Mouse (Mus musculus) left cerebral cortex, adult 2 months (tissue): ENCODE data around the gene Ptpn6. TPM values are rescaled to one million over a fixed set of nuclear protein-coding genes. Genes with fewer than 3 reads are reported as not detected.

Experiments
- DNase-seq, 2 experiments: peaks; one replicate each; pipeline ENCODE4 v3.0.0; 2021 to 2022; ENCODE audit warnings: low spot score in 2 of 2, mixed read lengths in 1 of 2; ENCODE audit errors: extremely low spot score in 1 of 2
- H3K27ac ChIP-seq: fragments of 200-600 bp; 2 replicates; pipeline ENCODE4 v1.8.1; 2022
- H3K4me3 ChIP-seq: fragments of 200-600 bp; 2 replicates; pipeline ENCODE4 v1.8.1; 2022
- CTCF ChIP-seq: fragments of 200-600 bp; IDR thresholded peaks from 2 replicates; pipeline ENCODE4 v1.8.1; 2022; ENCODE audit warnings: antibody characterized with exemption, mild to moderate bottlenecking, moderate library complexity
- intact Hi-C: fragments of 180-260 bp; cut with DNase I; formaldehyde crosslinking; loops from one replicate; pipeline ENCODE4 v1.15.1; 2025
- total RNA-seq, 2 experiments: library from RNA; stranded (reverse); gene quantifications; 2 replicates each; pipeline ENCODE4 v1.2.3; 2021

Gene Ptpn6
- total RNA-seq, 2 experiments from 2014 or later: 3.3 to 4.0 TPM

DNA sequence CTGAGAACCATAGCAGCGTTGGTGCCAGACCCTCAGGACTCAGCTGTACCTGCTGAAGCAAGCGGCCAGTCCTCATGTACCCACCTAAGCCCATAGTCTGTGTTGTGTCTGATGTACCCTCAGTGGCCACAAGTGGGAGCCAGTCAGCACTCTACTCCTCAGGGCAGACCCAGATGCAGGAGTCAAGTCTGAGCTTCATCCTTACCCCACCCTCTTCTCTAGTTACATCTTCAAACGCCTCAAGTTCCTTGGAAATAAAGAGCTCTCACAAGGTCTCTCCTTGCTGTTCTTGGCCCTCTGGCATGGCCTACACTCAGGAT lies 35.8 kb downstream of the Ptpn6 start:
- no peak overlapping the region for H3K4me3 ChIP-seq
- peak; percentile 82 for TF ChIP-seq CTCF
- peak; percentile 71 for DNase-seq
- no peak overlapping the region for H3K27ac ChIP-seq
- intact Hi-C loops: loop anchor here (2.0 to 5.0 kb wide), 2 partner anchors 40 kb away; partner anchors contain the start of genes Grcc10 and Lpcat3

- no peak for TF ChIP-seq CTCF
- intact Hi-C loops: loop anchor here (2.0 to 5.0 kb wide), 2 partner anchors 39 to 40 kb away; partner anchors contain the start of genes Grcc10 and Lpcat3
- no peak for DNase-seq
- no peak overlapping the region for H3K4me3 ChIP-seq
- no peak overlapping the region for H3K27ac ChIP-seq
Observed at GRCm38 (mm10) chr6:124702102-124702783, 36.3 kb downstream of the Ptpn6 start.

- intact Hi-C loops: loop anchor here (5.0 kb wide), 1 partner anchor 41 kb away; the partner anchor contains the start of gene Grcc10
- Histone ChIP-seq H3K27ac (peak overlapping the region; percentile 0; the same call in 1 of the 2 replicates), H3K4me3 (no peak overlapping the region)
- DNase-seq: no peak
- peak; percentile 15; the same call in 1 of the 2 replicates for TF ChIP-seq CTCF
Observed at GRCm38 (mm10) chr6:124701338-124701737, 37.2 kb downstream of the Ptpn6 start.

- H3K27ac ChIP-seq: peak overlapping the region; percentile 0
- TF ChIP-seq CTCF: no peak
- DNase-seq: peak; percentile 47 to 62
- H3K4me3 ChIP-seq: no peak overlapping the region
- intact Hi-C loops: loop anchor here (5.0 kb wide), 1 partner anchor 42 kb away; the partner anchor contains the start of gene Grcc10
Observed at GRCm38 (mm10) chr6:124699962-124700610, 38.4 kb downstream of the Ptpn6 start.

DNA sequence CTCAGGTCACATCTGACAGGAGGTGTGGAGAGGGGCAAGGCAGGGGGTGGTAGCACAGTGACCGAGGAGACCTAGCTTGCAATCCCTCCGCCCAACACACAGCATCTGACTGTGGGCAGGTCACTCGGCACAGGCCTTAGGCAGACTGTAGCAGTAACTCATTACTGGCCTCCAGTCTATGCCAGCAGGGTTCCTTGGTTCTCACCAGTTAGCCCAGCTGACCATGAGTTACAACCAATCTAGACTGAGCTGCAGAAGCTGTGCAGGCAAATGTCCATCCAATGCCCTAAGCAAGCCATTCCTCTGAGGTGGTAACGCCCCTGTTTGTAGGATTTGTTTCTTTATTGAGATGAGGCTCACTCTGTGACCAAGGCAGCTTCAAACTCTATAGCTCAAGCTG lies 39.1 kb downstream of the Ptpn6 start:
- DNase-seq: no peak
- intact Hi-C loops: no loop called here
- no peak for TF ChIP-seq CTCF
- Histone ChIP-seq H3K27ac (no peak overlapping the region), H3K4me3 (no peak overlapping the region)

- DNase-seq: no peak
- Histone ChIP-seq H3K27ac (no peak overlapping the region), H3K4me3 (no peak overlapping the region)
- intact Hi-C loops: no loop called here
- TF ChIP-seq CTCF: no peak
Observed at GRCm38 (mm10) chr6:124698751-124699150, 39.8 kb downstream of the Ptpn6 start.

DNA sequence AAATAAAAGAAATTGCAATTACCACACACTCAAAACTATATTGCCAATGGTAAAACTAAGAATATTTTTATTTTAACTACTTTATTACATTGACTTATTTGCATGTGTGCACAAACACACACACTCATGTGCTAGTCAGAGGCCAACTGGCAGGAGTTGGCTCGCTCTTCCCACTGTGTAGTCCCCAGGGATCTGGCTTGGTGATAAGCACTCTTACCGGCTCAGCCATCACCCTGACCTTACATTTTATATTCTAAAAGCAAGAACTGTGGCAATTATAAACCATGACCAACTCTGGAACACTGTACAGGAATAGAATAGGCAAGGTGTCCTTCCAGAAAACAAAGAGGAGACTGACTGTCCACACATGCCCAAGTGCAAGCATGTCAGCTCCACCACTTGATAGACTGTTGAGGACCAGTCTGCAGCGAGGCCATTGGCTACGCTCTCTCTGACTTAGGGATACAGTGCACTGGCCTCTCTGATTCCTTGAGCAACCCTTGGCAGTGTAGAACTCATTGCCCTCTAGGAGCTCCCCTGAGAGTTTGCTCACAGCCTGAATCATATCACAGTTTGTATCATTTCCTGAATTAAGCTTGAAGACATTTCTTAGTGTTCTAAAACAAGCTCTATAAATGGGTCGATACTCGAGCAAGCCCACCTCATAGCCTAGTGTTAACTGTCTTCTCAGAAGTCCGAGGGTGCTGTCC lies 41.9 kb downstream of the Ptpn6 start:
- no peak for TF ChIP-seq CTCF
- intact Hi-C loops: no loop called here
- Histone ChIP-seq H3K27ac (no peak overlapping the region), H3K4me3 (no peak overlapping the region)
- no peak for DNase-seq

DNA sequence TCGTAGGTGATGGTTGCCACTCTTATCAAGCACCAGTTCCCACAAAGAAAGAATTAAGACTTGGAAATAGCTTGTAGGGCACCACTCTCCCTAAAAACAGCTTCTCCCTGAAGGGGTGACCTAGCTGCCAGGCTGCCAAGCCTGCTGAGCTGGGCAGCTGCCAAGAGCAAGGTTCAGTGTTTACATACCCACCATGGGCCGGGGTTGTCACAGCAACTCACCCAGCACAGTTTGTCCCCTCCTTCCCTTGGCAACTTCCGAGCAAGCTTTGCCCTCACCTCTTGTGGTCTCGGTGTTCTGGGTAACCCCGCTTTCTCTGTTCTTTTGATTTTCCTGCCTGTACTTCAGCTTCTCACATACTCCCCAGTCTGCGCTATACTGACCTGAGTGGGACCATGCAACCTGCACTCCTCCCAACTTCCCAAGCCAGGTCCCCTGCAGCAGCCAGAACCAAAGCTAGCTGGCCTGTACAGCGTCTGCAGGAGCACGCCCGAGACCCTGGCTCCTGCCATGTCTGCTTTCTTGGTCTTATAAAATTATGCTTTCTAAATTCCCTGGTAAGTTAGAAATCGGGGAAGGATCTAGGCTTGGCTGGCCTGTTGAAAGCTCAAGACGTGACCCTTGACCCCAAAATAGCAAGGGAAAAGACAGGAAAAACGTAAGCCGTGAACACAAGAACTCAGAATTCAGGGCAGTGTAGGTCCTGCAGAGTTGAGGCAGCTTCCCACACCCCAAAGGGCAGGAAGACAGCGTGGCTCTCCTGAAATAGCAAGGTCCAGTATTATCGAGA lies 44.2 kb downstream of the Ptpn6 start:
- intact Hi-C loops: no loop called here
- no peak for TF ChIP-seq CTCF
- Histone ChIP-seq H3K27ac (peak overlapping the region; percentile 58), H3K4me3 (no peak overlapping the region)
- DNase-seq: peak; percentile 43 to 54

- Histone ChIP-seq H3K27ac (peak overlapping the region; percentile 56), H3K4me3 (no peak overlapping the region)
- DNase-seq: no peak
- intact Hi-C loops: no loop called here
- no peak for TF ChIP-seq CTCF
Observed at GRCm38 (mm10) chr6:124693243-124693981, 45.1 kb downstream of the Ptpn6 start.

- no peak for TF ChIP-seq CTCF
- Histone ChIP-seq H3K27ac (no peak overlapping the region), H3K4me3 (no peak overlapping the region)
- intact Hi-C loops: no loop called here
- no peak for DNase-seq
Observed at GRCm38 (mm10) chr6:124690517-124690916, 48.0 kb downstream of the Ptpn6 start.

DNA sequence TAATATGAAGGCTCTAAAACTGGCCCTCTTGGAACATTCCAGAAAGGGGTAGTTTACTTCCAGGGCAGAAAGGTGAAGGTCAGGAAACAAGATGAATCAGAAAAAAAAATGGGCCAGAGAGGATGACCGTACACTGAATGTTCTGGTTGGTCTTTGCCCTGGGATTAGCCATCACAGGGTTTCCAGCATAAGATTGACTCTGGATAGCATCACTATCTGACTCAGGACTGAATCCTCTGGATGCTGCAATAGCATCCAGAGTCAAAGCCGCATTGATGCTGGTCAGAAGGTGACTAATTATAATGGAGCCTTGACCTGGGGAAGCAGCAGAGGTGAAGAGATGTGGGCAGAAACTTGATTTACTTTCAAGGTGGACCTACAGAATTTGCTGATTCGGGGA lies 49.5 kb downstream of the Ptpn6 start:
- DNase-seq: no peak
- no peak overlapping the region for H3K4me3 ChIP-seq
- no peak overlapping the region for H3K27ac ChIP-seq
- intact Hi-C loops: no loop called here
- no peak for TF ChIP-seq CTCF
